Mouse (Mus musculus): ENCODE measurements around the gene Hoxd8.

Gene Hoxd8

DNA sequence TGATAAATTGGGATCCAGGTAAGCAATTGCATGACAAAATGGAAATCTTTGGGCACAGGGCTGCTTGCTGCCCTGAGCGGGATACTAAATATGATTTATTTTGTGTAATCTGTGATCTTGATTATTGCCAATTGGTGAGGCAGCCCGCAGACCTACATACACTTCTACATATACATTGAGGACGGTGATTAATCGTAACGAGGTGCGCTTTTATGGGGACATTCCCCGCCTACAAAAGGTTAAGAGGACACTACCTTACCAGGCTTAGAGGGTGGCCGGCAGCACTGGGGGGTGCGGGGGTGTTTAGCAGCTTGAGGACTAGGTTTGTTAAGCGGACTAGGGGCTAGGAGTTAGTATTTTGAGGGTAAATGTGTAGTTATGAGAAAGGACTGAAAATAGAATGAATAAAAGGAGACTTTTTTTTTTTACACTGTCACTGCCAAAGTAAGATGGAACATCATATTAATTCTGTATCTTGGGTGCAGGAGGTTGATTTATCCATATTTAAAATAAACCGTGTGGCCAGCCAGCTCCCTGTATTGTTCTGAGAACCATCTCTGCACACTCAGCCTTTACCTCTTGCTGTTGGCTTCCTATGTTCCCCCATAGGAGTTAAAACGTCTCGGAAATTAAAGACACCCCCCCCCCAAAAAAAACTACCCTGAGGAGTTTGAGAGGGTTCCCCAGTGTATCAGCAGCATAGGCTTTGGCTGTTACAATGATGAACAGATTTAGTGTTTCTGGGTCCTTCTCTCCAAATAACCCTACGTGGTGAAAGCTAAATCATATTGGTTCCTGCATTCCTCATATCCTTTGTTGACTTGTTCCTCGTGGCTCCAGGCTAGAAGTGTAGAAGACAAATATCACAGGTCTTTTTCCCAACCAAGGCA, 32.5 kb downstream of the Hoxd8 start:
- DNase-seq = no peak

DNA sequence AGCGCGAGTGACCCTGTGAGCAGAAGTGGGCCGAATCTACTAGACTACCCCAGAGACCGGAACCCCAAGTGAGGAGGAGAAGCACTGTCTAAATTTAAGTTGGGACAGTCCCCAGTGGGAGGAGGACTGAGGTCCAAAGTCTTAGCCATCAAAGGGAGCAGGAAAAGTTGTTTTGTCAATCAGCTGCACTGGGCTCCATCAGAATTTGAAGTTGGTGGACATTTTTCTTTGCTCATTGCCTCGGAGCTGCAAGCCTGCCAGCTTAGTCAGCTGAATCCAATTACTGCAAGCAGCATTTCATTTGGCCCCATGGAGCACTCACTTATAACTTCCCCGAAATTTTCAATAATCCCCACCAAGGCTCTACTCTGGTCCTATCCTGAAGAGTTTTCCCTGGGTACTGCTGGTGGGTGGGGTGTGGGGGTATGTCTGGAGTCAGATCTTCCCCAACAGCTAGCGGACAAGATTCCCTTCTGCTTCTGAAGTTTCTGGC, 33.2 kb downstream of the Hoxd8 start:
- DNase-seq = no peak

DNA sequence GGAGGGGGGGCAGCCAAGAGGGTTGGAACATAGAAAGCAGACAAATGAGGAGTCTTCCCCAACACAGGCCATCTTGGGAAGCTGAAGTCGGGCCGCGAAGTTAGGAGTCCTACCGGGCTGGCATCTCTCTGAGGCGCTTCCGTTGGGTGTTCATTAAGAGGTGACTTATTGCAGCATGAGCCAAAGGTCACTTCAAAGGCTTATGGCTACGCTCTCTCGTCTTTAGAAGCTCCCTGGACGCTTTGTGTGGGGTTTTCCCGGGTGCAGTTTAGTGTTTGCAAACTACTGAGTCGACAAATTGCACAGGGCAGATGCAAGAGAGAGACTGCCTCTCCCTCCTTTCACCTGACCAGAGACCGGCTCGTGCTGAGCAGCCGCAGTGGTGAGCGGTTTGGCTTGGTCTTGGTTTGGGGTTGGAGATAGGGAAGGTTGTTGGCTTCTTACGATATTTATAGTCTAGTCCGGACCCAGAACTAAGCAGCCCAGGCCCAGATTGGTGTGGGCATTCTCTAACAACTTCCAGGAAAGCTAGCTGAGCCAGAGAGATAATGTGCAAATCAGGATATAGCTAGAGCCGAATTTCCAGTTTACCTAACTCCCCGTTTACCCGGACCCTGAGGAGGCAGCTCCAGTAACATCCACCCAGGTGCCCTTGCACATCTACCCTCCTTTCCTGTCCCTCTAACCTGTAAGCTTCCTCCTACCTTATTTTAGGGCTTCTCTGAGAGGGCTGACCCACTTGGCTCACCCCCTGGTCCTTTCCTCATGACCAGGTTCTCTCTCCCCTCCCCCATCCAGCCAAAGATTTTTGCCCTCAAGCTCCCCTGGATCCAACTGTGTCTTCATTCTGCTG, 34.4 kb downstream of the Hoxd8 start:
- DNase-seq = no peak

DNA sequence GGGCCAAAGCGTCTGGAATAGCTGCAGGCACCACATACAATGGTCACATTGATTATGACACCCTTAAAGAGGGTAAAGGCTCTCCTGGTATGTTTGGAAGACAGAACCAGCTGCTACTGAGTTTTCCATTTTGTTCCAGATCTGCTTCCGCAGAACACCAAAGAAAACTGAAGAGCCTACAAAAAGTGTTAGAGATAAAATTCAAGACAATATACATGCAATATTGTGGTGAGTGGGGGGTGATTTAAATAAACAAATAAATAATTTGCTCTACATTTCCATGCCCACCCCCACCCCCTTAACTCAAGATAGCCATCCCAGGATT, 35.0 kb downstream of the Hoxd8 start:
- DNase-seq = no peak

DNA sequence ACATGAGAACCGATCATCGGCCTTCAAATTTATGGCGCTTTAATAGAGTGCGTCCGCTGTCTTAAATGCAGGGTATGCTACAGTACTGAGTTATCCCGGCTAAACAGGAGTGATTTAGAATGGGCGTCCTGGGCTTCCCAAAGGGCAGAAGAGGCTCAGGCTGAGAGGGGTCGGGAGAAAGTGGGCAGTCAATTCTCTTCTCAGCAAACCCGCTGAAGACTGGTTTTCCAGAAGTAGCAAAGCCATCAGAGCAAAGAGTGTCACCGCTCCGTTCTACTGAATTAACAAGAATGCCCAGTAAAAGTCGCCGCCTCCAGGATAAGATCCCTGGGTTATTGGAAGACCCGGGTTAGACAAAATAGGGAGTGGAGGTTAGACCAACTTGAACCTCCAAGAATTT, 35.5 kb downstream of the Hoxd8 start:
- DNase-seq = no peak

DNA sequence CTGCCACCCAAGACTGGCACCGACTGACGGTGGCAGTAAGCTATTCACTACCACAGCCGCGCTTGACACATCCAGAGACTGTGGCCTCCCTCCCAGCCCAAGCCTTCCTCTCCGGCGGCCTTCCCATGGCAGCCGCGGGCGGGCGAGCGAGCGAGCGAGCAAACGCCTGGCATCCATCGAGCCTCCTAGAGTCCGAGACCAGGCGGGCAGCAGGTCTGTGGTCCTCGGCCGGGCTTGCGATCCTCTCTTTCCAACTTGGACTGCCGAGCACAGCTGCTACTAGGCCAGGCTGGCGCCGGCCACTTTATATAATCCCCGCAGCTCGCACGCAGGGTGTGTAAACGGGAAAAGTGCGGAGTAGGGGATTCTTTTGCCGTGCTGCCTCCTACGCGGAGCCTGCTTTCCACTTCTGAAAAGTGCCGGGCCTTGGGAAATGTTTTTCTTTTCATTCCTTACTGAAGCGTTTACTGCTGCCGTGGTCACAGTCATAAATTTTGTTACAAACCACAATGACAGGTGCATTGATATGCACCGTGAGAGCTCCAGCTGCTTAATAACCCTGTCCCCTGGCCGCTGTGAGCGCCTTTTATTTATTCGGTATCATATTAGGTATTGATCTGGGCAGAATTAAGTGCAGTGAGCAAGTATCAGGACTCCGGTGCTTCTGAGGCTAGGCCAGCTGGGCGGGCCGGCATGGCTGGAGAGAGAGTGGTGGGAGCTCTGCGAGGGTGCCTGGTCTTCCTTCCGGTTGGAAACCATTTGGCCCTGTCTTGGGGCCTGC, 36.1 kb downstream of the Hoxd8 start:
- DNase-seq = no peak

DNA sequence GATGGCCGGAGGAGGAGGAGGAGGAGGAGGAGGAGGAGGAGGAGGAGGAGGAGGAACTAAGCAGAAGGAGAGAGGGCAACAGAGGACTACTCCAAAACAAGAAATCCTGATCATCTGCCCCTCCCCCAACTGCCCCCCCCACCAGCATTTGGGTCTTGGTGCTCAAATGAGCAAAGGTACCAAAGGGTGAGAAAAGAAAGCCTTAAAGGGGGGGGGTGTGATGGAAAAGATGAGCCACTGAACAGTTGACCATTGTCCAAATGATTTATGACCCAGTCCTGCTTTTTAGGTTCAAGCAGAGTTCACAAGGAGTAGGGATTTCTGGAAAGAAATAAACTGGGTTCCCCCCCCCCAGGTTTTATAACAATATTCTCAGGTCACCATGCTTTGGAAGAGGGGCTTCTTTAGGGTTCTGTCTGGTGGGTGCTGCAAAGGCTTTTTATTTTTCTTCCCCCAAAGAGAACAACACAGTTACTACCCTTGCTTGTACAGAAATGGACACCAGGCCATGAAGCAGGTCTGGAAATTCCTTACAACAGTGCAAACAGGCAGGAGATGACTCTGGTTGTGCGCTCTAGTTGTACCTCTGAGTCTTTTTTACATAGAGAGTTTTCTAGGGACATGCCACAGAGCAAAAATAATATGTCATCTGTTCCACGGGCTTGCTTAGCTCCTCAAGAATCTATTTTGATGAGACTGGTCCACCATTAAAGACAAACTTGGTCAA, 37.0 kb downstream of the Hoxd8 start:
- no peak for DNase-seq

DNA sequence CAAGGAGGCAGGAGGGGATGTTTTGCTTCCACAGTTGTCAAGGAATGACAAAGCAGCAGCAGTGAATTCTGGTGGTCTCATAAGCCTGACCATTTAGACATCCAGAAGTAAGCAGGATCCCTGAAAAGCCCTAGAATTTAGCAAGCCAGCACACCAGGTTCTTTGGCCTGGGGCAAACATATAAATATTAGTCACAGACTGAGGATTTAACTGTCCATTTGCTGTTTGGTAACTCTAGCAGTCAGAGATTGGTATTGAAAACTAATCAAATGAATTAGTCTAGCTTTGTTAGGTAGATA, 37.5 kb downstream of the Hoxd8 start:
- no peak for DNase-seq

DNA sequence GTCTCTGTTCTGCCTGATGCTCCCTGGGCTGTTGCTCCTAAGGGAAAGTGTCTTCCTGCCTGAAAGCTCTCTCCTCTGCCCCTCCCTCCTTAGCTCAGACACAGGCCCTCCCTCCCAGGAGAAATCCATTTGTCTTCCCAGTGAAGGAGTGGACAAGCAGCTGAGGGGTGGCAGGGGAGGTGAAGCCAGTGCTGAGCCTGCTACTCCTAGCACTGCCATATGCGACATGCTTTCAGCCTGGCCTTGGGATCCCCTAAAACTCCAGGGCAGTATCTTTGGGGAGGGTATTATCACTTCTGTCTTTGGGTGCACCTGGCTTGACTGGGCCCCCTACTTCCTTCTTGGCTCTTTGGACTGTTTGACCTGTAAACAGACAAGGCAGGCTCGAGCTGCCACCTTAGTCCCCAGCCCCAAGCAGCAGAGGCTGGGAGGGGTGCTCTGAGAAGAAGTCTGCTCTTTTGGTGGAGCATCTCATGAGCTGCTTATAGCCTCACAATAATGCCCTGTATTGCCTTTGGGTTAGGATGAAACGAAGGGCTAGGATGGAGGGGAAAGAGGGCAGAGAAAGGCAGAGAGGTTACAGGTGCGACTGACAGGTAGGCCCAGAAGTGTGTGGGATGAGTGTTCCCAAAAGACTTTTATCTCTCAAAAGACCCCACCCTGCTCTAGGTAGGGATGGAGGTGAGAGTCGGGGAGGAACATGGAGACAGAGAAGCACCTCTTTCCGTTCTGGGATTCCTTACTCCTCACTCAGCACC, 41.3 kb downstream of the Hoxd8 start:
- DNase-seq = no peak

DNA sequence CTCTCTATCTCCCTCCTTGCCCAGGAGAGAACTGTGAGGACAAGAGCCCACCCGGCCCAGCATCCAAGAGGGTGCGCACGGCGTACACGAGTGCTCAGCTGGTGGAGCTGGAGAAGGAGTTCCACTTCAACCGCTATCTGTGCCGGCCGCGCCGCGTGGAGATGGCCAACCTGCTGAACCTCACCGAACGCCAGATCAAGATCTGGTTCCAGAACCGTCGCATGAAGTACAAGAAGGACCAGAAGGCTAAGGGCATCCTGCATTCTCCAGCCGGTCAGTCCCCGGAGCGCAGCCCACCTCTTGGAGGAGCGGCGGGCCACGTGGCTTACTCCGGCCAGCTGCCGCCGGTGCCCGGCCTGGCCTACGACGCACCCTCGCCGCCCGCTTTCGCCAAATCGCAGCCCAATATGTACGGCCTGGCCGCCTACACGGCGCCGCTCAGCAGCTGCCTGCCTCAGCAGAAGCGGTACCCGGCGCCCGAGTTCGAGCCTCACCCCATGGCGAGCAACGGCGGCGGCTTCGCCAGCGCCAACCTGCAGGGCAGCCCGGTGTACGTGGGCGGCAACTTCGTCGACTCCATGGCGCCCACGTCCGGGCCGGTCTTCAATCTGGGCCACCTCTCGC, 42.0 kb downstream of the Hoxd8 start:
- no peak for DNase-seq

DNA sequence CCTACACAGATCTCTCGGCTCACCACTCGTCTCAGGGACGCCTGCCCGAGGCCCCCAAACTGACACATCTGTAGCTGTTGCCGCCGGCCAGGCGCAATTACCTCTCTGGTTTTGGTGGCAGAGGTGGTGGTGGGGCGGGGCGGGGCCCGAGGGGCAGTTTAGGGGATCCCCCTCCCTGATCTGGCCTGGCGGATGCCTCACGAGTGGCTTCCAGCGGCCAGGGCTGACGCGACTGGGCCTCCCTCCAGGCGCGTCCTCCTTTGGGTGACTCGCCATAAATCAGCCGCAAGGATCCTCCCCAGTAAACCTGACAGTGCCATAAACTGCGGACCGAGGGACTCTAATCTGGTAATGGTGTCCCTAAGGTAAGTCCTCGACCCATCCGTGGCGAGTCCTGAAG, 42.6 kb downstream of the Hoxd8 start:
- no peak for DNase-seq

DNA sequence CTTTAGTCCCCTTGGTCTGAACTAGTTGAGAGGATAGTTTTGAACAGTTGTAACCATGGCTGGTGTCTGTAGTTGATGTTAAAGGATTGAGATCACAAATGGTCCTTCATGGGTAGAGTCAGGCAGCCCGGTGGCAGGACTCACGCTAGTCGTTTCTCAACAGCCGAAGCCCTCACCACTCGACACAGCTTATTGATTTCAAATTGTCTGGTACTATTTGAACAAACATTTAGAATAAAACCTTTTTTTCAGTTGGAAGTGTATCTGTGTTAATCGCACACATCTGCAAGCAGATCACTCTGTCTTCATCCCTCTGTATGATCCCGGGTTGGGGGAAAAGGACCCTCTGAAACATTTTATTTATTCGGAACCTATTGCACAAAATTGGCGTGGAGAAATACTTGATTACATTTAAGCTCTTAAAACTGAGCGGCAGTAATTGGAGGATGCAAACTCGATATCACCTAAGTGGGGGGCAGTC, 43.3 kb downstream of the Hoxd8 start:
- no peak for DNase-seq

DNA sequence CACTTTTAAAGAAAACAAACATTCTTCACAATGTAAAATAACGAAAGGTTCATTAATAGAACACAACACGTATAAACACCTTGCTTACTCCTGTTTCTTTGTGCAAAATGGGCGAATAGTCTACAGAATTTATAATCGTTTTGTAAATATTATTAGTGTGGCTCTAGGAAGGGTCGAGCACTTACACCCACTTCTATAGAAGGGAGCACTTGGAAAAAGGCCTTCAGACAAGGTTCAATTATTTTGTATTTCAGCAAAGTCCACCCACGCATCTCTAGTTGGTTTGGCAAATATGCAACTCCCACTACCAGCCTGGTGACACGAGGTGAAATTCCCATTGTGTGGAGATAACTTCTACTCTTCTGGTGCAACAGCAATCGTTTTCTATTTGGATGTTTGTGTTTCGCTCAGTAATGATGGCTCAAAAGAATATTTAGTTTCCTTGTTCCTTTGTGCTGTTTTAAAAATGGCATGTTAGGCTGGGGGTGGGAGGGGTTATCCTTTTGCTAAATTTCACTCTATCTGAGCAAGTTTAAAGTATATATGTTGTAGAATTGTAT, 44.1 kb downstream of the Hoxd8 start:
- DNase-seq = no peak

DNA sequence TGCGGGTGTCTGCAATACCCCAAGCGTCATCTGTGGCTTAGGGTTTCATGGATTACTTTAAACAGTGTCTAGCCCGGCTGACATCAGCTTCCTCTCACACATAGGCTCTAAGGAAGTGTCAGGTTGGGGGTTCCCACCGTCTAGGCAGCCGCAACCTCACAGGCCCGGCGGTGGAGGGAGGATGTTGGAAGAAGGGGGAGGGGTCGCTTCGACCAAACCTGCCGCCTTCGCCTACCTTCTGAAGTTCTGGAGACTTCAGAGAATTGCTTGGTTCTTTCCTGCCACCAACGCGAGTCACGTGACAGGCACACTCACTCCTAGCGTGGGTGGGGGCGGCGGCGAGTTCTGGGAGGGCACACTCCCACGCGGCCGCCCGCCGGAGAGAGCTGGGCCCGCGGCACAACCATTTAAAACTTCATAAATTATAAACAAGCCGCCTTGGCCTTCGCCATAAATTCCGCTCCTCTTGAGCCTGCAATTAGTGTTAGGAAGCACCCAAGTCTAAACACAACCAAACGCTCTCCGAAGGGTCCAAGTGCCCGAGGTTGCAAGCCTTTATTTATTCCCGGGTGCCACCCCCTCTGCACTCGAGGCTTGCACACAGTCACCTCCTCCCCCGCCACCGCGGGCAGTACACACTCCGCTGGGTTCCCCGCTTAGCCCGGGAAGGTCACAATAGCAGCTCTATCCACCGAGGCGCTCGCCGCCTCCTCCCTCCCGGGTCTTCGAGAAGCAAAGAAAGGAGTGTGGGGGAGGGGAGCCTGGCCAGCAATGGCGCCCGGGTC, 45.1 kb downstream of the Hoxd8 start:
- peak in 1 of 2 experiments; percentile 15 for DNase-seq

DNA sequence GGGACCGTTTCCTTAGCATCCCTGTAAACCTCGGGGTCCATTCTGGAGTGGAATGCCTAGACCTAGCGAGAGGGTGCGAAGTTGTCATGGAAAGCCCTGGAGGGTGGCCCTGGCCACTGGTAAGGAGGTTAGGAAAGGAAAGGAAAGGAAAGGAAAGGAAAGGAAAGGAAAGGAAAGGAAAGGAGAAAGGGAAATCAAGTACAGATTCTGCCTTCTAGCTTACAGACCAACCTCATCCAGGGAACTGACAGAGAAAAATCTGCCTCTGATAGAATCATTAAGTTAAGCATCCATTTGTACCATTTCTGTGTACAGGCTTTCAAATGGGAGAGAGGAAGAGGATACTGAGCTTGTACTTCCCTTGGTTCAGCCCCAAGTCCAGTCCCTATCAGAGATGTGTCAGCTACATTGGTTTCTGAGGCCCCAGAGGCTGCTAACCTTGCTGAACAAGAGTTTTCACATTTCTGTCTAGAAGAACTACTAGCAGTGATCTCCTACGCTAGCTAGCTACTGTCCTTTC, 46.4 kb downstream of the Hoxd8 start:
- DNase-seq = no peak

DNA sequence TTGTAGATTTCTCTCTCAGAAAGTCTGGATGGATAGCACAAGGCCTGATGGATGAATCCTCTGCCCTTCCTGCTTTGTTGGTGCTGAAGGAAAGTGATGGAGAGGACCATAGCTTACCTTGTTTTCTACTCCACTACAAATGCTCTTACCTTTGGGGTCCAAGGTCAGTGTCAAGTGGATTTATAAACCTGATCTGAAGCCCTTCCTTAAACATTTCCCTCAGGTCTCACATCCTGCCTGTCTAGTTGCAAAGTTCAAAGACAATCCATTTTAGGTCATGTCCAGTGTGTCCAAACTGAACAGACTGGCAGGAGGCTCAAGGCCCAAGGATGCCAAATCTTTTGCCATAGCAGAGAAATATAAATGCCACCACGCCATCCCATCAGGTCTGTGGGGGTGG, 47.4 kb downstream of the Hoxd8 start:
- no peak for DNase-seq

DNA sequence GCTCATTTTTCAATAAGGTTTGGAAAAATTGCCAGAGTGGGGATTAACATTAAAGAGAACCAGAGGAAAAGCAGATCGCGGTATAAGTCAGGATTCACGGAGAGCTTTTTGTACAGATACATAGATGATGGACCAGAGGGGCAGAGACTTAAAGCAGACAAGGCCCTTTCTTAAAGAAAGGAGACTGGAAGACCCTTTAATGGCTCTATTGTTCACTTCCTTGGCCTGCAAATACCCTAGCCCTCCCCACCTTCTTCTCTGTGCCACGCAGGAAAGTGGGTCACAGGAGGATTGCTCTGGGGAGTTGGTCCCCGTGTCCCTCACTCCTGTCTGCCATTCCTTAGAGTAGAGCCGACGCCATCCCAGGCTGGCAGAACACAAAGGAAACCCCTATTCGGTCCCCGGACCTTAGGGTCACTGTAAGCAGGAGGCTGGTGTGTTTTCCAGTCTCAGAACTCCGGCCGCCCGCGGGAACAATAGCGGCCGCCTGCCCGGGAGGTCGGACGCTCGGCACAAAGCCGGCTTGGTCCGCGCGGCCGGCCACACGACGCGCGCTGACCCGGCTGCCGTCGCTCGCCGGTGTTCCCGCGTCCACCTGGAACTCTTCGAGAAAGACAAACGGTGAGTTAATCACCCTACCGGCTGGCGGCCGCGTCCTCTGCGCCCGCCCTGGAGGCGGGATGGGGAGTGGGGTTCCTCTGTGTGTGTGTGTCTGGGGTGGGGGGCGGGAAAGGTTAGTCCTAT, 48.2 kb downstream of the Hoxd8 start:
- no peak for DNase-seq

DNA sequence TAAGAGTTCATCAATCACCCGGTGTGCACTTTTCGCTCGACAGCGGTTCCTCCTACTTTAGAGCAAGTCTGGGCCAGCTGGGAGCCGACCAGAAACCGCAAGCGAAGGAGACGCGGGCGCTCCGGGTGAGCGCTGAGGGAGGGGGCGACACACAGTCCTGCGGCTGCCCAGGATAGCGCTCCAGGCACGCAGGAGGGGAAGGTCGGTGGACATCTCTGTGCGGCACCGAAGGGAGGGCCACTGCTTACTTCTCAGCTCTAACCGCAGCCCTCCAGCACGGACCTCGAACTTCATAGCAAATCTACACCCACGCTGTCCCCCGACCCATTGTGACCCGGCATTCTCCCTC, 48.7 kb downstream of the Hoxd8 start:
- DNase-seq = no peak

DNA sequence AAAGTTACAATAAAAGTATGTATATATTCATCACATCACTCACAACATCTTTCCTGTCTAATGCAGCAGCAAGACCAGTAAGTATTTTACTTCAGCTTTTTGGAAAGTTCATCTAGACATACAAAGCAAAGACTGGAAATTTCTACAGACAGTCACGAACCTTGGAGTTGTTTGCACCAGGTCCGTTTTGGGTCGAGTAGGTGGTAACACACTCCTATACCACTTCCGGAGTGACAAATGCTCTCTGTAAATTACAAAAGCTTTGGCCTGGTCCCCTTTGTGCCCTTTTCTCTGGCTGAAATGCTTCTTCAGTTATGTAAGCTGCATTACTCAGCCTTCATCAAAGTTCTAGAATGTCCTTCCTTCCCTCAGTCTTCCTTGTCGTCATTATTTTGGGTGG, 49.3 kb downstream of the Hoxd8 start:
- DNase-seq = no peak

Measured in cerebellum, postnatal 25 days (tissue).